Mouse (Mus musculus): ENCODE data around the gene Zbtb40. TPM values are rescaled to one million over a fixed set of nuclear protein-coding genes. Genes with fewer than 3 reads are reported as not detected.

Zbtb40 gene
- polyA plus RNA-seq, 1 experiment from 2014 or later = 5.6 TPM

DNA sequence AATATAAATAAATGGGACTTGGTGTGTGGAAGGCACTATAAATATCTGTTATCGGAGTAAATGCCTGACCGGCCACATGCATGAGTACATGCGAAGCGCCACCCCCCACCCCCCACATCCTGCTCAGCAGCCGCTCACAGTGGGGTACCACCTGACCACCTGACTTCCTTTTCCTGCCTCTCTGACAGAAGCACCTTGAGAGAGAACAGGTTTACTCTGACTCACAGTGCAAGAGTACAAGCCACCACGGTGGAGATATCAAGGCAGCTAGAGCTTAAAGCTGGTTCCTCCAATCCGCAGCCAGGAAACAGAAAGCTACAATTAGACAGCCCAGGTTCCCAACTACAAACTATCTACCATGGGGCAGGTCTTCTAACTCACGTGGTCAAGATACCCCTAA, 19.9 kb upstream of the Zbtb40 start:
- Histone ChIP-seq H3K4me3 (ENCODE audit: low read length) (no peak overlapping the region), H3K9ac (ENCODE audit: low read depth, low read length) (no peak overlapping the region), H3K27me3 (ENCODE audit: control insufficient read depth, insufficient read depth, low read length) (peaks cover 3% of the 10 kb centered on the region; the same call in 1 of the 2 replicates), H3K4me2 (replicated peaks; ENCODE audit: low read depth, low read length) (no peak overlapping the region), H3K9me3 (ENCODE audit: control insufficient read depth, low read length) (no peaks in the 10 kb centered on the region), H3K27ac (ENCODE audit: low read depth, low read length) (no peak overlapping the region), H3K4me1 (ENCODE audit: control insufficient read depth, insufficient read depth, low read length) (no peaks in the 10 kb centered on the region), H3K36me3 (ENCODE audit: control insufficient read depth, insufficient read depth, low read length) (no peaks in the 10 kb centered on the region)
- 28% methylated on average over 8 of the region's 8 CpGs for WGBS
- no peak for ATAC-seq (ENCODE audit: low FRiP score, low TSS enrichment)

GRCm38 (mm10) chr4:137065846-137066245, 17.2 kb upstream of the Zbtb40 start:
- peaks cover 3% of the 10 kb centered on the region; the same call in 1 of the 2 replicates for H3K27me3 ChIP-seq (ENCODE audit: control insufficient read depth, insufficient read depth, low read length)
- H3K36me3 ChIP-seq (ENCODE audit: control insufficient read depth, insufficient read depth, low read length) = no peaks in the 10 kb centered on the region
- H3K9ac ChIP-seq (ENCODE audit: low read depth, low read length) = no peak overlapping the region
- no peak overlapping the region for H3K27ac ChIP-seq (ENCODE audit: low read depth, low read length)
- WGBS = 78% methylated on average over 6 of the region's 6 CpGs
- H3K9me3 ChIP-seq (ENCODE audit: control insufficient read depth, low read length) = no peaks in the 10 kb centered on the region
- H3K4me1 ChIP-seq (ENCODE audit: control insufficient read depth, insufficient read depth, low read length) = no peaks in the 10 kb centered on the region
- ATAC-seq (ENCODE audit: low FRiP score, low TSS enrichment) = no peak
- no peak overlapping the region for H3K4me2 ChIP-seq (replicated peaks; ENCODE audit: low read depth, low read length)
- H3K4me3 ChIP-seq (ENCODE audit: low read length) = no peak overlapping the region

DNA sequence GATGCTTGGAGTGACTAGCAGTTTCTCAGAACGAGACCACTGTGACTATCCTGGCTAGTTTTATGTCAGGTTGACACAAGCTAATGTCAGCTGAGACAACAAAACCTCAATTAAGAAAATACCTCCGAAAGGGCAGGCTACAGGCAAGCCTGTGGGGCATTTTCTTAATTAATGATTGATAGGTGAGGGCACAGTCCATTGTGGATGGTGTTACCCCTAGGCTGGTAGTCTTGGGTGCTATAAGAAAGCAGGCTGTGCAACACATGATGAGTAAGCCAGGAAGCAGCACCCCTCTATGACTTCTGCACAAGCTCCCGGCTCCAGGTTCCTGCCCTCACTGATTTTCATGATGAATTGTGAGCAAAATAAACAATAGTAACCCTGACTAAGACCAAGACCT, 6.3 kb upstream of the Zbtb40 start:
- no peak for ATAC-seq (ENCODE audit: low FRiP score, low TSS enrichment)
- no peaks in the 10 kb centered on the region for H3K36me3 ChIP-seq (ENCODE audit: control insufficient read depth, insufficient read depth, low read length)
- H3K27ac ChIP-seq (ENCODE audit: low read depth, low read length) = no peak overlapping the region
- WGBS = 63% methylated on average over 3 of the region's 3 CpGs
- no peaks in the 10 kb centered on the region for H3K4me1 ChIP-seq (ENCODE audit: control insufficient read depth, insufficient read depth, low read length)
- no peak overlapping the region for H3K9ac ChIP-seq (ENCODE audit: low read depth, low read length)
- no peak overlapping the region for H3K4me2 ChIP-seq (replicated peaks; ENCODE audit: low read depth, low read length)
- H3K4me3 ChIP-seq (ENCODE audit: low read length) = no peak overlapping the region
- H3K9me3 ChIP-seq (ENCODE audit: control insufficient read depth, low read length) = no peaks in the 10 kb centered on the region; the same call in 1 of the 2 replicates
- H3K27me3 ChIP-seq (ENCODE audit: control insufficient read depth, insufficient read depth, low read length) = peaks cover 4% of the 10 kb centered on the region

GRCm38 (mm10) chr4:137053810-137054209, 5.2 kb upstream of the Zbtb40 start:
- Histone ChIP-seq H3K4me1 (ENCODE audit: control insufficient read depth, insufficient read depth, low read length) (no peaks in the 10 kb centered on the region), H3K4me3 (ENCODE audit: low read length) (no peak overlapping the region), H3K9ac (ENCODE audit: low read depth, low read length) (no peak overlapping the region), H3K27ac (ENCODE audit: low read depth, low read length) (no peak overlapping the region), H3K4me2 (replicated peaks; ENCODE audit: low read depth, low read length) (no peak overlapping the region), H3K27me3 (ENCODE audit: control insufficient read depth, insufficient read depth, low read length) (peaks cover 4% of the 10 kb centered on the region), H3K36me3 (ENCODE audit: control insufficient read depth, insufficient read depth, low read length) (no peaks in the 10 kb centered on the region), H3K9me3 (ENCODE audit: control insufficient read depth, low read length) (peaks cover 7% of the 10 kb centered on the region; the same call in 1 of the 2 replicates)
- 74% methylated on average over 5 of the region's 5 CpGs for WGBS
- no peak for ATAC-seq (ENCODE audit: low FRiP score, low TSS enrichment)

- H3K27ac ChIP-seq (ENCODE audit: low read depth, low read length) = peak overlapping the region; percentile 33; the same call in 1 of the 2 replicates
- WGBS = under 1% methylated on average over 52 of the region's 52 CpGs
- peak overlapping the region; percentile 76 for H3K4me2 ChIP-seq (replicated peaks; ENCODE audit: low read depth, low read length)
- peak overlapping the region; percentile 78 for H3K9ac ChIP-seq (ENCODE audit: low read depth, low read length)
- peaks cover 4% of the 10 kb centered on the region; the same call in 1 of the 2 replicates for H3K27me3 ChIP-seq (ENCODE audit: control insufficient read depth, insufficient read depth, low read length)
- peaks cover 7% of the 10 kb centered on the region; the same call in 1 of the 2 replicates for H3K9me3 ChIP-seq (ENCODE audit: control insufficient read depth, low read length)
- peaks cover 17% of the 10 kb centered on the region for H3K4me1 ChIP-seq (ENCODE audit: control insufficient read depth, insufficient read depth, low read length)
- ATAC-seq (ENCODE audit: low FRiP score, low TSS enrichment) = no peak; the same call in 1 of the 2 replicates
- H3K4me3 ChIP-seq (ENCODE audit: low read length) = peak overlapping the region; percentile 90
- H3K36me3 ChIP-seq (ENCODE audit: control insufficient read depth, insufficient read depth, low read length) = no peaks in the 10 kb centered on the region
These were observed 606 bp downstream of the Zbtb40 start for GRCm38 (mm10) chr4:137047840-137048549.

DNA sequence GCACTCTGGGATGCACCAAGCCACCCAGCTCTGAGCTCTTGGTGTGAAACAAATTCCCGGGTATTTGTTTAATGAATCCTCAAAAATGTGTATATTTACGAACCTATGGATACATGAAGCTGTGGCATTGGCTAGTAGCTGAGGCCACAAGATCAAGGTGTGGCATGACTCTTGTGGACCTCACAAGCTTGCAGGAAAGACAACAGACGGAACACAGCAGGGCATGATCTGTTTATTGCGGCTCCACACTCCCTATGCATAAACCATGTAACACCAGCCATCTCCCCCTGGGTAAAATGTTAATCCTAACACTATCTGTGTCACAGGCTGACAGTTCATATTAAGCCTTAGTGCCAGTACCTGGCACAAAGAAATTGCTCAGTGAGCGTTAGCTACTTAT, 2.5 kb downstream of the Zbtb40 start:
- H3K27me3 ChIP-seq (ENCODE audit: control insufficient read depth, insufficient read depth, low read length) = 0 out of 2 replicates have a peak, but pooled peaks cover 1% of the 10 kb centered on the region
- no peak overlapping the region for H3K9ac ChIP-seq (ENCODE audit: low read depth, low read length)
- H3K9me3 ChIP-seq (ENCODE audit: control insufficient read depth, low read length) = peaks cover 7% of the 10 kb centered on the region; the same call in 1 of the 2 replicates
- no peaks in the 10 kb centered on the region for H3K36me3 ChIP-seq (ENCODE audit: control insufficient read depth, insufficient read depth, low read length)
- H3K4me3 ChIP-seq (ENCODE audit: low read length) = no peak overlapping the region
- WGBS = 93% methylated on average over 5 of the region's 5 CpGs
- peaks cover 22% of the 10 kb centered on the region for H3K4me1 ChIP-seq (ENCODE audit: control insufficient read depth, insufficient read depth, low read length)
- ATAC-seq (ENCODE audit: low FRiP score, low TSS enrichment) = no peak
- H3K27ac ChIP-seq (ENCODE audit: low read depth, low read length) = no peak overlapping the region
- H3K4me2 ChIP-seq (replicated peaks; ENCODE audit: low read depth, low read length) = no peak overlapping the region

- WGBS = 43% methylated on average over 5 of the region's 5 CpGs
- H3K4me2 ChIP-seq (replicated peaks; ENCODE audit: low read depth, low read length) = no peak overlapping the region
- H3K9me3 ChIP-seq (ENCODE audit: control insufficient read depth, low read length) = peaks cover 7% of the 10 kb centered on the region; the same call in 1 of the 2 replicates
- no peak overlapping the region for H3K9ac ChIP-seq (ENCODE audit: low read depth, low read length)
- H3K4me3 ChIP-seq (ENCODE audit: low read length) = no peak overlapping the region
- peaks cover 22% of the 10 kb centered on the region for H3K4me1 ChIP-seq (ENCODE audit: control insufficient read depth, insufficient read depth, low read length)
- H3K27me3 ChIP-seq (ENCODE audit: control insufficient read depth, insufficient read depth, low read length) = no peaks in the 10 kb centered on the region
- H3K36me3 ChIP-seq (ENCODE audit: control insufficient read depth, insufficient read depth, low read length) = no peaks in the 10 kb centered on the region
- no peak for ATAC-seq (ENCODE audit: low FRiP score, low TSS enrichment)
- 0 out of 2 replicates have a peak overlapping the region, but pooled peaks have one; percentile 65 for H3K27ac ChIP-seq (ENCODE audit: low read depth, low read length)
These were observed 4.1 kb downstream of the Zbtb40 start for GRCm38 (mm10) chr4:137044516-137044915.

- Histone ChIP-seq H3K4me3 (ENCODE audit: low read length) (peak overlapping the region; percentile 8; the same call in 1 of the 2 replicates), H3K4me1 (ENCODE audit: control insufficient read depth, insufficient read depth, low read length) (peaks cover 22% of the 10 kb centered on the region), H3K4me2 (replicated peaks; ENCODE audit: low read depth, low read length) (no peak overlapping the region; the same call in 1 of the 2 replicates), H3K27me3 (ENCODE audit: control insufficient read depth, insufficient read depth, low read length) (no peaks in the 10 kb centered on the region), H3K9me3 (ENCODE audit: control insufficient read depth, low read length) (peaks cover under 1% of the 10 kb centered on the region; the same call in 1 of the 2 replicates), H3K9ac (ENCODE audit: low read depth, low read length) (no peak overlapping the region), H3K27ac (ENCODE audit: low read depth, low read length) (peak overlapping the region; percentile 65; the same call in 1 of the 2 replicates), H3K36me3 (ENCODE audit: control insufficient read depth, insufficient read depth, low read length) (no peaks in the 10 kb centered on the region)
- no peak for ATAC-seq (ENCODE audit: low FRiP score, low TSS enrichment)
- 35% methylated on average over 11 of the region's 11 CpGs for WGBS
These were observed 4.8 kb downstream of the Zbtb40 start for GRCm38 (mm10) chr4:137043799-137044198.

DNA sequence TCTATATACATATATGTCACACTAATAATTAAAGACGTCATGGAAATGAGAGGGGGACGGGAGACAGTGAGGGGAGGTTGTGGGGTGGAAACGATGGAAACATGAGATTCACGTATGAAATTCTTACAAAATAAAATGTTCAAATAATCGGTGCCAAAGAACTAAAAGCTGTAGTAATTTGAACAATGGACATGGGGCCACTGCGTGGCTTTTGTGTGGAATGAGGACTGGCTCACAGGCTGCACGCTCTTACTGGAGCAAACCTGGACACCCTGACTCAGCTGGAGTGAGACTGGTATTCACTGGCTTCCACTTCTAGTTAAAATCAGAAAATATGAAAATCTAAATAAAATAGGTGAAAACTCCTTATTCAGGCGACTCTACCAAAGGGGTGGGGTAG, 6.6 kb downstream of the Zbtb40 start:
- no peak overlapping the region for H3K4me3 ChIP-seq (ENCODE audit: low read length)
- H3K9ac ChIP-seq (ENCODE audit: low read depth, low read length) = no peak overlapping the region
- no peaks in the 10 kb centered on the region for H3K9me3 ChIP-seq (ENCODE audit: control insufficient read depth, low read length)
- 95% methylated on average over 8 of the region's 8 CpGs for WGBS
- H3K27me3 ChIP-seq (ENCODE audit: control insufficient read depth, insufficient read depth, low read length) = no peaks in the 10 kb centered on the region
- H3K4me2 ChIP-seq (replicated peaks; ENCODE audit: low read depth, low read length) = no peak overlapping the region
- H3K4me1 ChIP-seq (ENCODE audit: control insufficient read depth, insufficient read depth, low read length) = peaks cover 22% of the 10 kb centered on the region
- H3K27ac ChIP-seq (ENCODE audit: low read depth, low read length) = no peak overlapping the region
- ATAC-seq (ENCODE audit: low FRiP score, low TSS enrichment) = no peak
- H3K36me3 ChIP-seq (ENCODE audit: control insufficient read depth, insufficient read depth, low read length) = no peaks in the 10 kb centered on the region

Measured in kidney, embryonic 14.5 days (tissue).